Mouse (Mus musculus): ENCODE measurements at regions not wholly inside any gene's neighbourhood (a gene's known extent, or its start where the extent isn't known, plus 50 kb on each side); places are given as distances from the start of the nearest gene placed in this dataset.

GRCm38 (mm10) chr9:12879753-12880490 lies 365.7 kb downstream of the Jrkl start:
- Histone ChIP-seq H3K36me3 (replicated peaks) (no peaks in the 10 kb centered on the region), H3K9me3 (no peaks in the 10 kb centered on the region), H3K4me1 (no peaks in the 10 kb centered on the region), H3K4me3 (replicated peaks) (no peak overlapping the region), H3K27me3 (no peaks in the 10 kb centered on the region), H3K4me2 (no peak overlapping the region), H3K27ac (no peak overlapping the region), H3K9ac (no peak overlapping the region)
- no peak for ATAC-seq (ENCODE audit: low FRiP score)
- WGBS: 67% methylated on average over 3 of the region's 3 CpGs

GRCm38 (mm10) chr9:12876496-12876895 lies 369.1 kb downstream of the Jrkl start:
- 68% methylated on average over 1 of the region's 1 CpGs for WGBS
- no peaks in the 10 kb centered on the region for H3K27me3 ChIP-seq
- H3K4me3 ChIP-seq (replicated peaks): no peak overlapping the region
- H3K27ac ChIP-seq: no peak overlapping the region
- H3K9me3 ChIP-seq: no peaks in the 10 kb centered on the region
- H3K36me3 ChIP-seq (replicated peaks): no peaks in the 10 kb centered on the region
- no peak overlapping the region for H3K4me2 ChIP-seq
- ATAC-seq (ENCODE audit: low FRiP score): no peak
- H3K4me1 ChIP-seq: no peaks in the 10 kb centered on the region
- H3K9ac ChIP-seq: no peak overlapping the region

GRCm38 (mm10) chr9:12870941-12871340 lies 374.7 kb downstream of the Jrkl start:
- no peaks in the 10 kb centered on the region for H3K4me1 ChIP-seq
- ATAC-seq (ENCODE audit: low FRiP score): no peak
- H3K27me3 ChIP-seq: no peaks in the 10 kb centered on the region
- H3K27ac ChIP-seq: no peak overlapping the region
- no peaks in the 10 kb centered on the region for H3K9me3 ChIP-seq
- H3K4me3 ChIP-seq (replicated peaks): no peak overlapping the region
- H3K4me2 ChIP-seq: no peak overlapping the region
- no peaks in the 10 kb centered on the region for H3K36me3 ChIP-seq (replicated peaks)
- no peak overlapping the region for H3K9ac ChIP-seq
- 96% methylated on average over 3 of the region's 3 CpGs for WGBS

Data from forebrain, embryonic 12.5 days (tissue).